Mouse (Mus musculus) olfactory bulb, adult 2 months (tissue): ENCODE measurements around the gene Xpo6. TPM values are rescaled to one million over a fixed set of nuclear protein-coding genes. Genes with fewer than 3 reads are reported as not detected.
A peak's percentile ranks its signal among the peaks of the same experiment; 100 is the strongest.

ENCODE experiments used
- H3K27ac ChIP-seq: fragments of 200-500 bp; 2 replicates; pipeline ENCODE4 v1.5.1; 2012; ENCODE audit warnings: low read depth, low read length; ENCODE audit not compliant: insufficient read depth
- H3K4me1 ChIP-seq: fragments of 200-500 bp; 2 replicates; pipeline ENCODE4 v1.6.1; 2012; ENCODE audit warnings: low read length; ENCODE audit not compliant: control insufficient read depth, insufficient read depth
- H3K4me3 ChIP-seq: fragments of 200-500 bp; 2 replicates; pipeline ENCODE4 v1.5.1; 2012; ENCODE audit warnings: mild to moderate bottlenecking, low read depth, low read length, moderate library complexity; ENCODE audit not compliant: insufficient read depth
- CTCF ChIP-seq: fragments of 200-500 bp; IDR thresholded peaks from 2 replicates; pipeline ENCODE4 v1.5.1; 2012; ENCODE audit warnings: low read depth, mild to moderate bottlenecking, low read length, moderate library complexity; ENCODE audit not compliant: insufficient read depth
- POLR2A ChIP-seq: fragments of 200-500 bp; IDR thresholded peaks from 2 replicates; pipeline ENCODE4 v1.6.1; 2012; ENCODE audit warnings: mild to moderate bottlenecking, low read depth, low read length, moderate library complexity; ENCODE audit not compliant: insufficient read depth
- WGBS: fragments of 180-500 bp; shearing (Covaris S2); methylation state at CpG from one replicate; pipeline ENCODE4 v1.1.7; 2018; 5-methylcytosine and 5-hydroxymethylcytosine counted together
- polyA plus RNA-seq: library from polyadenylated mRNA; stranded (reverse); fragments of >200 nt; gene quantifications from 2 replicates; pipeline ENCODE4 v1.2.4, GENCODE M21; 2012; ENCODE audit warnings: low replicate concordance; ENCODE audit not compliant: missing spikeins, insufficient read depth, insufficient read length

The Xpo6 gene
- polyA plus RNA-seq, 1 experiment = not detected

- Histone ChIP-seq H3K27ac (no peak overlapping the region), H3K4me1 (peaks cover 35% of the 10 kb centered on the region), H3K4me3 (no peak overlapping the region)
- TF ChIP-seq POLR2A (no peak), CTCF (no peak)
- WGBS = 95% methylated on average over 9 of the region's 9 CpGs
Observed at GRCm38 (mm10) chr7:126085154-126085553, 115.1 kb downstream of the Xpo6 start.

- no peak for TF ChIP-seq CTCF
- TF ChIP-seq POLR2A = no peak
- Histone ChIP-seq H3K4me3 (no peak overlapping the region), H3K4me1 (peaks cover 41% of the 10 kb centered on the region), H3K27ac (no peak overlapping the region)
- 37% methylated on average over 4 of the region's 4 CpGs for WGBS
Observed at GRCm38 (mm10) chr7:126083980-126084348, 116.3 kb downstream of the Xpo6 start.

- TF ChIP-seq POLR2A (no peak), CTCF (no peak)
- WGBS = 15% methylated on average over 9 of the region's 9 CpGs
- Histone ChIP-seq H3K27ac (no peak overlapping the region), H3K4me1 (peaks cover 41% of the 10 kb centered on the region), H3K4me3 (no peak overlapping the region)
Observed at GRCm38 (mm10) chr7:126083341-126083979, 116.8 kb downstream of the Xpo6 start.

GRCm38 (mm10) chr7:126082286-126082741, 118.0 kb downstream of the Xpo6 start, which contains the start of gene Gsg1l:
Gene Gsg1l, minus strand, starts transcription at chr7:126082411.
- TF ChIP-seq POLR2A (no peak), CTCF (0 out of 2 replicates have a peak, but pooled peaks have one; percentile 31)
- WGBS = 3% methylated on average over 49 of the region's 49 CpGs

GRCm38 (mm10) chr7:126081727-126082285, 118.5 kb downstream of the Xpo6 start:
- no peak for TF ChIP-seq POLR2A
- TF ChIP-seq CTCF = no peak
- WGBS = under 1% methylated on average over 80 of the region's 80 CpGs
- H3K4me3 ChIP-seq = peak overlapping the region; percentile 64

More at GRCm38 (mm10) chr7:126082286-126082741, 118.0 kb downstream of the Xpo6 start, which contains the start of gene Gsg1l:
- Histone ChIP-seq H3K4me3 (peak within 1 kb of the TSS; percentile 64), H3K27ac (no peak within 1 kb of the TSS), H3K4me1 (peaks cover 37% of the 10 kb centered on the region)

GRCm38 (mm10) chr7:126080949-126081654, 119.2 kb downstream of the Xpo6 start:
- WGBS = 23% methylated on average over 16 of the region's 16 CpGs
- Histone ChIP-seq H3K4me1 (peaks cover 34% of the 10 kb centered on the region), H3K27ac (no peak overlapping the region)

More at GRCm38 (mm10) chr7:126081727-126082285, 118.5 kb downstream of the Xpo6 start:
- no peak overlapping the region for H3K27ac ChIP-seq
- peaks cover 37% of the 10 kb centered on the region for H3K4me1 ChIP-seq

GRCm38 (mm10) chr7:126076935-126077334, 123.4 kb downstream of the Xpo6 start:
- WGBS = 97% methylated on average over 1 of the region's 1 CpGs
- Histone ChIP-seq H3K27ac (no peak overlapping the region), H3K4me1 (peaks cover 23% of the 10 kb centered on the region), H3K4me3 (no peak overlapping the region)
- TF ChIP-seq POLR2A (no peak), CTCF (no peak)

More at GRCm38 (mm10) chr7:126080949-126081654, 119.2 kb downstream of the Xpo6 start:
- H3K4me3 ChIP-seq = peak overlapping the region; percentile 64
- TF ChIP-seq POLR2A = no peak
- TF ChIP-seq CTCF = no peak

GRCm38 (mm10) chr7:126075058-126075457, 125.2 kb downstream of the Xpo6 start:
- WGBS = 87% methylated on average over 9 of the region's 9 CpGs
- H3K4me3 ChIP-seq = no peak overlapping the region
- no peak for TF ChIP-seq CTCF
- no peak for TF ChIP-seq POLR2A
- H3K4me1 ChIP-seq = peaks cover 9% of the 10 kb centered on the region; the same call in 1 of the 2 replicates
- H3K27ac ChIP-seq = no peak overlapping the region

- TF ChIP-seq CTCF (no peak), POLR2A (no peak)
- 95% methylated on average over 4 of the region's 4 CpGs for WGBS
- Histone ChIP-seq H3K4me3 (no peak overlapping the region), H3K27ac (no peak overlapping the region), H3K4me1 (peaks cover 11% of the 10 kb centered on the region; the same call in 1 of the 2 replicates)
Observed at GRCm38 (mm10) chr7:126070321-126070720, 130.0 kb downstream of the Xpo6 start.
